Mouse (Mus musculus) limb, embryonic 13.5 days (tissue): ENCODE measurements at regions not wholly inside any gene's neighbourhood (a gene's known extent, or its start where the extent isn't known, plus 50 kb on each side); places are given as distances from the start of the nearest gene placed in this dataset.
"Not testable (repeated sequence)": the region's sequence is repeated elsewhere in the genome, so short reads cannot be mapped to it uniquely, and the experiment has no call there.

ENCODE experiments used
- ATAC-seq: fragments of 200-750 bp; cut with Nextera tagmentation; 2 replicates; pipeline ENCODE4 v1.8.0; 2017; ENCODE audit warnings: low read depth, moderate number of reproducible peaks, moderate TSS enrichment; ENCODE audit not compliant: low FRiP score
- H3K27ac ChIP-seq: fragments of 300-500 bp; sonication (generic); 2 replicates; pipeline ENCODE4 v1.5.1; 2015; ENCODE audit warnings: inconsistent platforms, mild to moderate bottlenecking, moderate library complexity
- H3K27me3 ChIP-seq: fragments of 300-500 bp; sonication (generic); 2 replicates; pipeline ENCODE4 v1.6.1; 2015; ENCODE audit warnings: mild to moderate bottlenecking, inconsistent platforms
- H3K36me3 ChIP-seq: fragments of 300-500 bp; sonication (generic); 2 replicates; pipeline ENCODE4 v1.6.1; 2015; ENCODE audit warnings: inconsistent platforms, mild to moderate bottlenecking, moderate library complexity
- H3K4me1 ChIP-seq: fragments of 300-500 bp; sonication (generic); 2 replicates; pipeline ENCODE4 v1.6.1; 2015; ENCODE audit warnings: inconsistent platforms
- H3K4me2 ChIP-seq: fragments of 300-500 bp; sonication (generic); replicated peaks from 2 replicates; pipeline ENCODE4 v1.6.1; 2015; ENCODE audit warnings: inconsistent platforms, mild to moderate bottlenecking, moderate library complexity
- H3K4me3 ChIP-seq: fragments of 300-500 bp; sonication (generic); 2 replicates; pipeline ENCODE4 v1.5.1; 2015; ENCODE audit warnings: moderate library complexity, mild to moderate bottlenecking, inconsistent platforms
- H3K9ac ChIP-seq: fragments of 300-500 bp; sonication (generic); 2 replicates; pipeline ENCODE4 v1.6.1; 2015; ENCODE audit warnings: mild to moderate bottlenecking, inconsistent platforms
- H3K9me3 ChIP-seq: fragments of 300-500 bp; sonication (generic); 2 replicates; pipeline ENCODE4 v1.6.1; 2016; ENCODE audit warnings: inconsistent platforms
- WGBS: fragments of 180-500 bp; shearing (Covaris S2); methylation state at CpG from one replicate; pipeline ENCODE4 v1.1.7; 2015; 5-methylcytosine and 5-hydroxymethylcytosine counted together

GRCm38 (mm10) chr15:19242962-19243361 is 424.2 kb downstream of the Cdh10 start:
- not testable (repeated sequence) for H3K4me3 ChIP-seq, H3K27ac ChIP-seq, H3K9me3 ChIP-seq, H3K4me2 ChIP-seq, H3K36me3 ChIP-seq, H3K9ac ChIP-seq, H3K4me1 ChIP-seq, H3K27me3 ChIP-seq, ATAC-seq
- WGBS = 28% methylated on average over 2 of the region's 2 CpGs

GRCm38 (mm10) chr15:19247489-19247888 is 428.7 kb downstream of the Cdh10 start:
- Histone ChIP-seq H3K4me2 (no peak overlapping the region), H3K27ac (no peak overlapping the region), H3K36me3 (no peaks in the 10 kb centered on the region), H3K9ac (no peak overlapping the region), H3K4me3 (no peak overlapping the region), H3K4me1 (no peaks in the 10 kb centered on the region), H3K27me3 (no peaks in the 10 kb centered on the region), H3K9me3 (0 out of 2 replicates have a peak, but pooled peaks cover 7% of the 10 kb centered on the region)
- 51% methylated on average over 4 of the region's 4 CpGs for WGBS
- ATAC-seq = no peak

- Histone ChIP-seq H3K27ac (no peak overlapping the region), H3K4me2 (peak overlapping the region; percentile 35), H3K9ac (no peak overlapping the region), H3K36me3 (no peaks in the 10 kb centered on the region), H3K4me3 (no peak overlapping the region), H3K9me3 (no peaks in the 10 kb centered on the region), H3K27me3 (no peaks in the 10 kb centered on the region), H3K4me1 (no peaks in the 10 kb centered on the region)
- no peak for ATAC-seq
- 35% methylated on average over 10 of the region's 10 CpGs for WGBS
Measured at GRCm38 (mm10) chr15:19275968-19276826, 457.4 kb downstream of the Cdh10 start.

GRCm38 (mm10) chr15:19316380-19316779 is 497.6 kb downstream of the Cdh10 start:
- Histone ChIP-seq H3K36me3 (no peaks in the 10 kb centered on the region), H3K4me1 (no peaks in the 10 kb centered on the region), H3K9ac (no peak overlapping the region), H3K27ac (no peak overlapping the region), H3K9me3 (no peaks in the 10 kb centered on the region), H3K27me3 (no peaks in the 10 kb centered on the region), H3K4me3 (no peak overlapping the region), H3K4me2 (no peak overlapping the region)
- ATAC-seq = no peak
- 59% methylated on average over 1 of the region's 1 CpGs for WGBS

- 72% methylated on average over 1 of the region's 1 CpGs for WGBS
- Histone ChIP-seq H3K27ac (no peak overlapping the region), H3K36me3 (no peaks in the 10 kb centered on the region), H3K27me3 (no peaks in the 10 kb centered on the region), H3K4me1 (no peaks in the 10 kb centered on the region), H3K4me3 (no peak overlapping the region), H3K9me3 (no peaks in the 10 kb centered on the region), H3K9ac (no peak overlapping the region), H3K4me2 (no peak overlapping the region)
- ATAC-seq = no peak
Measured at GRCm38 (mm10) chr15:19356322-19356721, 537.6 kb downstream of the Cdh10 start.

GRCm38 (mm10) chr15:19360650-19361049 is 541.9 kb downstream of the Cdh10 start:
- ATAC-seq = no peak
- no peak overlapping the region for H3K9ac ChIP-seq
- H3K36me3 ChIP-seq = no peaks in the 10 kb centered on the region

GRCm38 (mm10) chr15:19389951-19390350 is 571.2 kb downstream of the Cdh10 start:
- Histone ChIP-seq H3K9me3 (no peaks in the 10 kb centered on the region), H3K36me3 (no peaks in the 10 kb centered on the region), H3K4me2 (no peak overlapping the region), H3K4me1 (no peaks in the 10 kb centered on the region), H3K27me3 (no peaks in the 10 kb centered on the region), H3K9ac (no peak overlapping the region), H3K4me3 (no peak overlapping the region), H3K27ac (no peak overlapping the region)
- ATAC-seq = no peak
- WGBS = 82% methylated on average over 4 of the region's 4 CpGs

More at GRCm38 (mm10) chr15:19360650-19361049, 541.9 kb downstream of the Cdh10 start:
- Histone ChIP-seq H3K27me3 (no peaks in the 10 kb centered on the region), H3K4me2 (no peak overlapping the region), H3K9me3 (no peaks in the 10 kb centered on the region), H3K27ac (no peak overlapping the region), H3K4me3 (no peak overlapping the region), H3K4me1 (no peaks in the 10 kb centered on the region)
- 28% methylated on average over 3 of the region's 3 CpGs for WGBS

- Histone ChIP-seq H3K4me1 (no peaks in the 10 kb centered on the region), H3K4me3 (no peak overlapping the region), H3K9me3 (no peaks in the 10 kb centered on the region), H3K4me2 (no peak overlapping the region), H3K27me3 (no peaks in the 10 kb centered on the region), H3K36me3 (no peaks in the 10 kb centered on the region), H3K27ac (no peak overlapping the region), H3K9ac (no peak overlapping the region)
- ATAC-seq = no peak
- WGBS = 82% methylated on average over 6 of the region's 6 CpGs
Measured at GRCm38 (mm10) chr15:19391250-19391982, 572.7 kb downstream of the Cdh10 start.

- no peak overlapping the region for H3K4me3 ChIP-seq
- no peak overlapping the region for H3K4me2 ChIP-seq
- H3K9me3 ChIP-seq = no peaks in the 10 kb centered on the region
- no peak overlapping the region for H3K27ac ChIP-seq
- H3K27me3 ChIP-seq = no peaks in the 10 kb centered on the region
- no peaks in the 10 kb centered on the region for H3K4me1 ChIP-seq
- 82% methylated on average over 1 of the region's 1 CpGs for WGBS
- no peak overlapping the region for H3K9ac ChIP-seq
- no peaks in the 10 kb centered on the region for H3K36me3 ChIP-seq
- ATAC-seq = no peak
Measured at GRCm38 (mm10) chr15:19395681-19396080, 576.9 kb downstream of the Cdh10 start.
